Mouse (Mus musculus) frontal cortex, postnatal 36 days (tissue): ENCODE measurements around the gene Pzp.

ENCODE experiments used
- DNase-seq, 2 experiments: peaks; one replicate each; pipeline ENCODE4 v3.0.0; 2022; ENCODE audit warnings: low spot score in 2 of 2

Pzp gene

GRCm38 (mm10) chr6:128436356-128437005 is 90.0 kb downstream of the Pzp start:
- no peak for DNase-seq

DNA sequence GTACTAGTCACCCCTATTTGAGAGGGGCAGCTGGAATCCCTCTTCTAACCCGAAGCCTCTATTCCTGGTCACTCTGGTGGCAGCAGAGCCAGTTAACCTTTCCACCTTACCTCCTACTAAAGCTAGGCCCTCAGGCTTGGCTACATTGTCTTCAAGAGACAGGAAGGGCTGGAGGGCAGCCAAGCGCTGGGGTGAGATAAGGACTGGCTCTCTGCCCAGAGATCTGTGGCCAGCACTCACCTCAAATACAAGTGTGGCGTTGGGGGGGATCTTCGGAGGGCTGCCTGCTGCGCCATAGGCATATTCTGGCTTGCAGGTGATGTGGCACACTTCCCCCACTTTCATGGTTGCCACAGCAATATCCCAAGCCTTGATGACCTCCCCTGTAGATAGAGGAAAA is 91.0 kb downstream of the Pzp start:
- no peak for DNase-seq
